Mouse (Mus musculus) sigmoid colon, adult 10 weeks (tissue): ENCODE data around the gene Nol9. TPM values are rescaled to one million over a fixed set of nuclear protein-coding genes. Genes with fewer than 3 reads are reported as not detected.

Experiments
- polyA plus RNA-seq: library from polyadenylated mRNA; stranded (reverse); fragments of 350-450 nt; fragmentation: Illumina TruSeq; extraction: RNeasy Lipid Tissue Mini Kit (QIAGEN cat#74804); gene quantifications from one replicate; pipeline ENCODE4 v1.2.3, GENCODE M21; 2014; ENCODE audit warnings: low read depth, low replicate concordance

Nol9 gene
- 11.6 TPM for polyA plus RNA-seq

GRCm38 (mm10) chr4:152038985-152039830 is at the start of gene Nol9:
Gene Nol9, plus strand, starts transcription at chr4:152039321.

GRCm38 (mm10) chr4:151996173-151996950 is 42.8 kb upstream of the Nol9 start, which contains the start of gene Phf13:
Gene Phf13, minus strand, starts transcription at chr4:151996258.

GRCm38 (mm10) chr4:152008622-152009075 is 30.5 kb upstream of the Nol9 start, which contains the start of gene Klhl21:
Gene Klhl21, plus strand, starts transcription at chr4:152008803.

GRCm38 (mm10) chr4:152027524-152027923 is 11.6 kb upstream of the Nol9 start, which contains the start of gene Zbtb48:
Gene Zbtb48, minus strand, starts transcription at chr4:152027671.

GRCm38 (mm10) chr4:152038225-152038984 is 716 bp upstream of the Nol9 start, which contains the start of gene Tas1r1:
Gene Tas1r1, minus strand, starts transcription at chr4:152038568.

GRCm38 (mm10) chr4:152072121-152072601 is 33.0 kb downstream of the Nol9 start, which contains the start of gene Plekhg5:
Gene Plekhg5, plus strand, starts transcription at chr4:152072498.

Other genes with a start within 250 kb of the Nol9 start
- 53.2 TPM for gene Camta1, start 177.4 kb upstream of the Nol9 start, polyA plus RNA-seq
- gene Dnajc11, start 105.6 kb upstream of the Nol9 start, polyA plus RNA-seq: 34.9 TPM
- gene Thap3, start 50.3 kb upstream of the Nol9 start, polyA plus RNA-seq: 0.60 TPM
- 10.5 TPM for gene Phf13, start 43.1 kb upstream of the Nol9 start, polyA plus RNA-seq
- gene Klhl21, start 30.5 kb upstream of the Nol9 start, polyA plus RNA-seq: 2.9 TPM
- gene Zbtb48, start 11.7 kb upstream of the Nol9 start, polyA plus RNA-seq: 2.0 TPM
- gene Tas1r1, start 753 bp upstream of the Nol9 start, polyA plus RNA-seq: not detected
- gene Plekhg5, start 33.2 kb downstream of the Nol9 start, polyA plus RNA-seq: not detected
- gene Tnfrsf25, start 76.6 kb downstream of the Nol9 start, polyA plus RNA-seq: not detected
- gene Espn, start 113.0 kb downstream of the Nol9 start, polyA plus RNA-seq: 4.1 TPM
- 1.7 TPM for gene Hes2, start 119.5 kb downstream of the Nol9 start, polyA plus RNA-seq
- 2.2 TPM for gene Acot7, start 138.8 kb downstream of the Nol9 start, polyA plus RNA-seq
- gene Gpr153, start 234.9 kb downstream of the Nol9 start, polyA plus RNA-seq: 2.1 TPM